Mouse (Mus musculus) cerebellum, postnatal 4 days (tissue): ENCODE results near the gene Lypla2.
"Not testable (repeated sequence)": the region's sequence is repeated elsewhere in the genome, so short reads cannot be mapped to it uniquely, and the experiment has no call there.

ENCODE experiments used
- DNase-seq, 2 experiments: peaks; one replicate each; pipeline ENCODE4 v3.0.0; 2022; ENCODE audit warnings: low spot score in 2 of 2, mixed read lengths in 1 of 2

Lypla2 gene

GRCm38 (mm10) chr4:135972556-135972906, at the start of gene Lypla2:
TSS of gene Lypla2 (minus strand) at chr4:135972626.
- DNase-seq = peak; percentile 70 to 82

- DNase-seq = peak; percentile 98
These were observed 49.2 kb upstream of the Lypla2 start, which contains the start of gene Eloa for GRCm38 (mm10) chr4:136021549-136022047. TSS of gene Eloa (minus strand) at chr4:136021763.

GRCm38 (mm10) chr4:136020743-136021548, 48.5 kb upstream of the Lypla2 start:
- DNase-seq = peak in 1 of 2 experiments; percentile 3

GRCm38 (mm10) chr4:136016059-136016602, 43.7 kb upstream of the Lypla2 start:
- no peak for DNase-seq

GRCm38 (mm10) chr4:136010586-136010985, 38.2 kb upstream of the Lypla2 start:
- no peak for DNase-seq

- DNase-seq = no peak
These were observed 36.5 kb upstream of the Lypla2 start for GRCm38 (mm10) chr4:136008782-136009447.

- DNase-seq = no peak
These were observed 34.4 kb upstream of the Lypla2 start for GRCm38 (mm10) chr4:136006821-136007220.

GRCm38 (mm10) chr4:136004921-136005320, 32.5 kb upstream of the Lypla2 start:
- no peak for DNase-seq

- no peak for DNase-seq
These were observed 31.8 kb upstream of the Lypla2 start for GRCm38 (mm10) chr4:136004107-136004675.

GRCm38 (mm10) chr4:135995118-135995517, 22.7 kb upstream of the Lypla2 start:
- DNase-seq = no peak

- no peak for DNase-seq
These were observed 21.5 kb upstream of the Lypla2 start for GRCm38 (mm10) chr4:135993941-135994340.

GRCm38 (mm10) chr4:135987714-135988113, 15.3 kb upstream of the Lypla2 start:
- DNase-seq = no peak

- DNase-seq = peak; percentile 82 to 95
These were observed 14.7 kb upstream of the Lypla2 start, which contains the start of gene Pithd1 for GRCm38 (mm10) chr4:135986943-135987710. TSS of gene Pithd1 (minus strand) at chr4:135987264.

GRCm38 (mm10) chr4:135986301-135986942, 14.0 kb upstream of the Lypla2 start:
- DNase-seq = no peak

GRCm38 (mm10) chr4:135985769-135986168, 13.3 kb upstream of the Lypla2 start:
- no peak for DNase-seq

- DNase-seq = no peak
These were observed 12.8 kb upstream of the Lypla2 start for GRCm38 (mm10) chr4:135985193-135985592.

- DNase-seq = no peak
These were observed 12.1 kb upstream of the Lypla2 start for GRCm38 (mm10) chr4:135984556-135984955.

- DNase-seq = no peak
These were observed 9.2 kb upstream of the Lypla2 start for GRCm38 (mm10) chr4:135981524-135982063.

GRCm38 (mm10) chr4:135980223-135980622, 7.8 kb upstream of the Lypla2 start:
- DNase-seq = not testable (repeated sequence)

GRCm38 (mm10) chr4:135976146-135976545, 3.7 kb upstream of the Lypla2 start:
- peak in 1 of 2 experiments; percentile 15 for DNase-seq
